Mouse (Mus musculus) Patski (cell line): Measurements from ENCODE around the gene Tsks. TPM values are rescaled to one million over a fixed set of nuclear protein-coding genes. Genes with fewer than 3 reads are reported as not detected.

Experiments
- ATAC-seq: fragments of 100-300 bp; one replicate; pipeline ENCODE4 v1.8.0; 2021
- CTCF ChIA-PET: fragments of 350-600 bp; sonication (Branson Sonifier 250); formaldehyde crosslinking; loops from one replicate; lab custom pipeline; 2022; ENCODE audit warnings: inconsistent platforms; lab: Charles Lee
- POLR2A ChIA-PET: fragments of 350-600 bp; sonication (Branson Sonifier 250); formaldehyde crosslinking; loops from one replicate; lab custom pipeline; 2022; ENCODE audit warnings: antibody characterized with exemption, inconsistent platforms; lab: Charles Lee
- DNase-seq: peaks from one replicate; pipeline ENCODE4 v3.0.0-alpha.2; 2011; ENCODE audit warnings: low read depth, low spot score
- H3K27me3 ChIP-seq: fragments of 371-371 bp; one replicate; pipeline ENCODE4 v1.5.1; 2021
- CTCF ChIP-seq: fragments of 100-300 bp; IDR thresholded peaks from one replicate; pipeline ENCODE4 v1.5.1; 2021
- in situ Hi-C: fragments of 300-500 bp; cut with MboI; formaldehyde crosslinking; loops from 3 replicates; pipeline ENCODE4 v1.11.1; 2018; ENCODE audit warnings: low pct_unique_long_range_greater_than_20kb, mixed read lengths
- polyA plus RNA-seq: library from polyadenylated mRNA; unstranded; gene quantifications from one replicate; pipeline ENCODE4 v1.2.3, GENCODE M21; 2021

Tsks gene
- polyA plus RNA-seq, 1 experiment from 2014 or later, result 0.06 TPM

- ChIA-PET CTCF (no interaction called here), POLR2A (interaction anchor here (0.7 to 2.0 kb wide), 3 partner anchors 12 to 17 kb away, joined by 3 to 6 read pairs (median 4); partner anchors contain the start of gene Med25)
- no peak for TF ChIP-seq CTCF
- peak; percentile 75 for ATAC-seq
- H3K27me3 ChIP-seq, result no peaks in the 10 kb centered on the region
- peak; percentile 41 for DNase-seq
- in situ Hi-C loops, result no loop called here
Observed at GRCm38 (mm10) chr7:44908706-44909476, 34.1 kb upstream of the Tsks start.

- ChIA-PET CTCF (no interaction called here), POLR2A (interaction anchor here (0.7 kb wide), 1 partner anchor 20 kb away, joined by 4 read pairs; no protein-coding TSS in a partner anchor)
- no peaks in the 10 kb centered on the region for H3K27me3 ChIP-seq
- in situ Hi-C loops, result no loop called here
- no peak for ATAC-seq
- DNase-seq, result no peak
- TF ChIP-seq CTCF, result no peak
Observed at GRCm38 (mm10) chr7:44914396-44914795, 28.6 kb upstream of the Tsks start.

- no peak for TF ChIP-seq CTCF
- DNase-seq (no peak), ATAC-seq (no peak)
- in situ Hi-C loops, result no loop called here
- H3K27me3 ChIP-seq, result no peaks in the 10 kb centered on the region
- ChIA-PET POLR2A (no interaction called here), CTCF (no interaction called here)
Observed at GRCm38 (mm10) chr7:44915314-44915713, 27.7 kb upstream of the Tsks start.

GRCm38 (mm10) chr7:44916191-44916590 lies 26.8 kb upstream of the Tsks start:
- ChIA-PET CTCF (interaction anchor here (1.0 kb wide), 1 partner anchor 10 kb away, joined by 3 read pairs; no protein-coding TSS in a partner anchor), POLR2A (no interaction called here)
- H3K27me3 ChIP-seq, result no peaks in the 10 kb centered on the region
- in situ Hi-C loops, result no loop called here
- DNase-seq (no peak), ATAC-seq (no peak)
- no peak for TF ChIP-seq CTCF

- no peak for DNase-seq
- ChIA-PET POLR2A (interaction anchor here (0.6 kb wide), 1 partner anchor 14 kb away, joined by 3 read pairs; no protein-coding TSS in a partner anchor), CTCF (interaction anchor here (1.0 to 1.1 kb wide), 2 partner anchors 9 to 11 kb away, joined by 3 read pairs; no protein-coding TSS in a partner anchor)
- in situ Hi-C loops, result no loop called here
- ATAC-seq, result no peak
- no peak for TF ChIP-seq CTCF
- H3K27me3 ChIP-seq, result no peaks in the 10 kb centered on the region
Observed at GRCm38 (mm10) chr7:44916881-44917280, 26.1 kb upstream of the Tsks start.

GRCm38 (mm10) chr7:44918219-44918618 lies 24.8 kb upstream of the Tsks start:
- POLR2A ChIA-PET, result no interaction called here
- ATAC-seq, result no peak

GRCm38 (mm10) chr7:44919127-44919526 lies 23.9 kb upstream of the Tsks start:
- POLR2A ChIA-PET, result no interaction called here
- in situ Hi-C loops, result no loop called here

More at GRCm38 (mm10) chr7:44918219-44918618, 24.8 kb upstream of the Tsks start:
- no peak for DNase-seq
- in situ Hi-C loops, result no loop called here
- no peaks in the 10 kb centered on the region for H3K27me3 ChIP-seq
- CTCF ChIA-PET, result no interaction called here
- no peak for TF ChIP-seq CTCF

GRCm38 (mm10) chr7:44922530-44922929 lies 20.5 kb upstream of the Tsks start:
- CTCF ChIA-PET, result interaction anchor here (2.2 kb wide), 1 partner anchor 35 kb away, joined by 6 read pairs; no protein-coding TSS in a partner anchor
- POLR2A ChIA-PET, result no interaction called here

More at GRCm38 (mm10) chr7:44919127-44919526, 23.9 kb upstream of the Tsks start:
- CTCF ChIA-PET, result no interaction called here
- no peak for DNase-seq
- no peak for TF ChIP-seq CTCF
- H3K27me3 ChIP-seq, result no peaks in the 10 kb centered on the region
- ATAC-seq, result no peak

GRCm38 (mm10) chr7:44925468-44925867 lies 17.5 kb upstream of the Tsks start:
- no peak for DNase-seq
- ChIA-PET CTCF (interaction anchor here (1.0 kb wide), 2 partner anchors 9 to 33 kb away, joined by 3 to 4 read pairs; no protein-coding TSS in a partner anchor), POLR2A (interaction anchor here (0.6 kb wide), 1 partner anchor 59 kb away, joined by 5 read pairs; no protein-coding TSS in a partner anchor)
- in situ Hi-C loops, result no loop called here
- no peak for TF ChIP-seq CTCF
- H3K27me3 ChIP-seq, result no peaks in the 10 kb centered on the region
- no peak for ATAC-seq

More at GRCm38 (mm10) chr7:44922530-44922929, 20.5 kb upstream of the Tsks start:
- in situ Hi-C loops, result loop anchor here (5.0 kb wide), 1 partner anchor 35 kb away; no protein-coding TSS in a partner anchor
- ATAC-seq (no peak), DNase-seq (no peak)
- no peaks in the 10 kb centered on the region for H3K27me3 ChIP-seq
- TF ChIP-seq CTCF, result no peak

GRCm38 (mm10) chr7:44928570-44928969 lies 14.4 kb upstream of the Tsks start:
- ATAC-seq (no peak), DNase-seq (no peak)
- in situ Hi-C loops, result no loop called here
- ChIA-PET CTCF (no interaction called here), POLR2A (no interaction called here)
- no peaks in the 10 kb centered on the region for H3K27me3 ChIP-seq
- TF ChIP-seq CTCF, result no peak
